Mouse (Mus musculus) heart, adult 2 months (tissue): ENCODE measurements around the gene Grin2a.

Experiments used
- CTCF ChIP-seq: fragments of 200-600 bp; IDR thresholded peaks from 2 replicates; pipeline ENCODE4 v1.8.1; 2022; ENCODE audit warnings: antibody characterized with exemption, mild to moderate bottlenecking, moderate library complexity
- EP300 ChIP-seq: fragments of 200-500 bp; IDR thresholded peaks from 2 replicates; pipeline ENCODE4 v1.6.1; 2011; ENCODE audit warnings: low read depth, low read length, control low read depth; ENCODE audit not compliant: insufficient read depth

GRCm38 (mm10) chr16:9727603-9728002, 267.8 kb downstream of the Grin2a start:
- TF ChIP-seq CTCF: no peak
- no peak for TF ChIP-seq EP300
